Comparison of ENCODE assay signal across 22 mouse cellular contexts in the genomic region with DNA sequence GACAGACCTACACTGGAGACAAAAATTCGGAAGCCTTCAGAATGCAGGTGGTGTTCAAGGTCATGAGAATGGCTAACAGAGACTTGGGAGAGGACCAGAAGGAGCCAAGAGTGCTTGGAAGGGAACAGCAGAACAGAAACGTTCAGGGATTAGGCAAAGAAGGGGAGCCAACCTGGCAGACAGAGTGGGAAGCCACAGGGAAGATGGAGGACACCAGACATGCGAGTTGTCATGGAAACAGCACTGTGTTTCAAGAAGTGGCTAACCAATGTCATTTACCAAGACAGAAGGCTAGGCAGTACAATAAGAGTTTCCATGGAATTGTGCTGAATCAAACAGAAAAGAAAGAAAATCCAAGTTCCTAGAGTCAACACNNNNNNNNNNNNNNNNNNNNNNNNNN. TPM values are rescaled to one million over a fixed set of nuclear protein-coding genes. Genes with fewer than 3 reads are reported as not detected.
DNase-seq lines count a peak whose midpoint lies in the region; ATAC-seq and TF ChIP-seq lines count a peak whose summit lies in the region.
"Had no signal": no experiment of that assay in that cellular context is flagged by ENCODE, and none has a peak within 500 bp of the region (broad histone marks: within the 10 kb centered on the region; RNA-seq: fewer than 3 reads in every experiment).

No protein-coding gene starts in this region.

- no peak for TF ChIP-seq CTCF in heart, adult 2 months (IDR thresholded peaks at IDR 0.05)

- peak overlapping the region; percentile 5; the same call in 1 of the 2 replicates for H3K27ac ChIP-seq in forebrain, embryonic 14.5 days (ENCODE audit: low read depth, low read length)
- H3K27ac ChIP-seq in heart, adult 2 months = no peak overlapping the region
- H3K27ac ChIP-seq: embryonic facial prominence, embryonic 13.5 days; heart, embryonic 15.5 days; limb, embryonic 13.5 days; liver, embryonic 15.5 days had no signal

- WGBS in forebrain, embryonic 14.5 days = 59% methylated on average over 3 of the region's 3 CpGs
- WGBS in heart, adult 2 months = 60% methylated on average over 3 of the region's 3 CpGs

- no peaks in the 10 kb centered on the region for H3K79me2 ChIP-seq in heart, adult 2 months (replicated peaks; ENCODE audit: control insufficient read depth, insufficient read depth, low read length)

- no peak overlapping the region for H3K4me2 ChIP-seq in forebrain, embryonic 14.5 days (ENCODE audit: low read length)
- H3K4me2 ChIP-seq: embryonic facial prominence, embryonic 13.5 days; heart, embryonic 15.5 days; limb, embryonic 13.5 days; liver, embryonic 15.5 days had no signal

- no peaks in the 10 kb centered on the region for H3K36me3 ChIP-seq in forebrain, embryonic 14.5 days (ENCODE audit: control insufficient read depth, insufficient read depth, low read length)
- no peaks in the 10 kb centered on the region for H3K36me3 ChIP-seq in heart, adult 2 months (ENCODE audit: control insufficient read depth, insufficient read depth, low read length)
- H3K36me3 ChIP-seq: embryonic facial prominence, embryonic 13.5 days; heart, embryonic 15.5 days; limb, embryonic 13.5 days; liver, embryonic 15.5 days had no signal

- no peak overlapping the region for H3K9ac ChIP-seq in forebrain, embryonic 14.5 days (ENCODE audit: low read length)
- H3K9ac ChIP-seq in heart, adult 2 months (ENCODE audit: low read depth, low read length) = no peak overlapping the region
- H3K9ac ChIP-seq: embryonic facial prominence, embryonic 13.5 days; heart, embryonic 15.5 days; limb, embryonic 13.5 days; liver, embryonic 15.5 days had no signal

- H3K27me3 ChIP-seq in forebrain, embryonic 14.5 days (replicated peaks; ENCODE audit: control insufficient read depth, insufficient read depth, low read length) = no peaks in the 10 kb centered on the region
- no peaks in the 10 kb centered on the region for H3K27me3 ChIP-seq in heart, adult 2 months (ENCODE audit: control insufficient read depth, insufficient read depth, low read length)
- H3K27me3 ChIP-seq: embryonic facial prominence, embryonic 13.5 days; limb, embryonic 13.5 days; liver, embryonic 15.5 days had no signal

- TF ChIP-seq EP300 in heart, adult 2 months (IDR thresholded peaks at IDR 0.05; ENCODE audit: insufficient read depth, low read depth, low read length) = no peak

- TF ChIP-seq POLR2A in heart, adult 2 months (IDR thresholded peaks at IDR 0.05; ENCODE audit: insufficient read depth, low read depth, low read length) = no peak

- H3K4me1 ChIP-seq in forebrain, embryonic 14.5 days (ENCODE audit: control insufficient read depth, insufficient read depth, low read length) = peaks cover 3% of the 10 kb centered on the region; the same call in 1 of the 2 replicates
- H3K4me1 ChIP-seq in heart, adult 2 months (ENCODE audit: control insufficient read depth, insufficient read depth, low read length) = no peaks in the 10 kb centered on the region
- H3K4me1 ChIP-seq: liver, embryonic 15.5 days had no signal

- DNase-seq in cerebellum, postnatal 10 days = peak; percentile 90 to 94
- DNase-seq in cerebellum, adult 18-20 months = no peak
- DNase-seq in left cerebral cortex, postnatal 4 days = peak; percentile 75
- no peak for DNase-seq in left cerebral cortex, adult 11 months (ENCODE audit: low spot score)
- peak; percentile 64 for DNase-seq in brain, adult 2 months (ENCODE audit: low read depth, low spot score)
- DNase-seq in forebrain, embryonic 14.5 days (ENCODE audit: low spot score) = peak; percentile 57
- DNase-seq in frontal cortex, postnatal 25 days (ENCODE audit: low spot score in 2 of 2) = no peak
- no peak for DNase-seq in heart, adult 2 months
- DNase-seq: adrenal gland, adult 8-10 months; gastrocnemius, postnatal 10 days; heart, adult 18-20 months; kidney, adult 18-20 months; kidney, postnatal 10 days; right cerebral cortex, postnatal 4 days had no signal

- H3K9me3 ChIP-seq in forebrain, embryonic 14.5 days (replicated peaks; ENCODE audit: control insufficient read depth, low read length) = 0 out of 2 replicates have a peak, but pooled peaks cover 3% of the 10 kb centered on the region
- H3K9me3 ChIP-seq: embryonic facial prominence, embryonic 13.5 days; limb, embryonic 13.5 days; liver, embryonic 15.5 days had no signal

- intact Hi-C loops in left cerebral cortex, postnatal 4 days (cut with DNase I) = no loop called here
- intact Hi-C loops in heart, adult 2 months (cut with DNase I) = no loop called here

- H3K4me3 ChIP-seq in forebrain, embryonic 14.5 days (ENCODE audit: low read depth, low read length) = no peak overlapping the region
- H3K4me3 ChIP-seq in heart, adult 2 months = no peak overlapping the region
- H3K4me3 ChIP-seq: embryonic facial prominence, embryonic 13.5 days; heart, embryonic 15.5 days; limb, embryonic 13.5 days; liver, embryonic 15.5 days had no signal

- ATAC-seq in forebrain, embryonic 14.5 days = peak; percentile 30; the same call in 1 of the 2 replicates
- ATAC-seq: lung, postnatal 0 days had no signal

RNA-seq across cellular contexts. Expression of a gene that starts 2.6 kb away (rescaled TPM):
- total RNA-seq in left cerebral cortex, postnatal 4 days (2021) = not detected
- polyA plus RNA-seq in forebrain, embryonic 14.5 days (2014; fragmentation: Nextera tagmentation; extraction: Ambion mirVana) = not detected in 2 replicates
- not detected for total RNA-seq in heart, adult 2 months (2021)
- polyA plus RNA-seq in heart, adult 2 months (2012; rRNA removed) = not detected in 2 replicates
- total RNA-seq: gastrocnemius, postnatal 10 days; heart, adult 18-20 months; hematopoietic stem cell, adult 5-6 weeks; megakaryocyte, adult 5-6 weeks had no signal
- polyA plus RNA-seq: embryonic facial prominence, embryonic 13.5 days; heart, embryonic 15.5 days; limb, embryonic 13.5 days; liver, embryonic 15.5 days; lung, postnatal 0 days; neural tube, embryonic 14.5 days had no signal

RNA-seq across cellular contexts. Expression of a gene that starts 56.9 kb away (rescaled TPM):
- 10 to 100 TPM; 21.4 to 21.8 TPM for total RNA-seq in left cerebral cortex, postnatal 4 days (2021)
- polyA plus RNA-seq in forebrain, embryonic 14.5 days (2014; fragmentation: Nextera tagmentation; extraction: Ambion mirVana) = 68.7 and 81.5 TPM in 2 replicates
- total RNA-seq in heart, adult 2 months (2021) = 100 to 1,000 TPM in 1 of 2 experiments, 10 to 100 TPM in 1; 66.4 to 116 TPM
- polyA plus RNA-seq in heart, adult 2 months (2012; rRNA removed) = 91.8 and 124 TPM in 2 replicates

Comparison
In these comparisons a context has a peak if more than half of its experiments do, and no peak if none do; other contexts are left out.
1. DNase-seq: peak in cerebellum, postnatal 10 days (2 of 2), left cerebral cortex, postnatal 4 days (single experiment), brain, adult 2 months (single experiment) and forebrain, embryonic 14.5 days (single experiment); none in cerebellum, adult 18-20 months (0 of 2), left cerebral cortex, adult 11 months (single experiment), frontal cortex, postnatal 25 days (0 of 2) and heart, adult 2 months (0 of 2).